Mouse (Mus musculus): Measurements from ENCODE around the gene Aoc2. TPM values are rescaled to one million over a fixed set of nuclear protein-coding genes. Genes with fewer than 3 reads are reported as not detected.
"Not testable (repeated sequence)": the region's sequence is repeated elsewhere in the genome, so short reads cannot be mapped to it uniquely, and the experiment has no call there.

The Aoc2 gene
- polyA plus RNA-seq, 1 experiment from 2014 or later, result 2.2 TPM

- H3K4me2 ChIP-seq (replicated peaks), result no peak within 1 kb of the TSS
- WGBS, result 88% methylated on average over 8 of the region's 8 CpGs
- no peaks in the 10 kb centered on the region for H3K36me3 ChIP-seq
- ATAC-seq (replicated peaks), result no peak
- no peak within 1 kb of the TSS for H3K27ac ChIP-seq (replicated peaks)
- no peak within 1 kb of the TSS for H3K4me3 ChIP-seq
- H3K27me3 ChIP-seq, result no peaks in the 10 kb centered on the region
- no peaks in the 10 kb centered on the region for H3K9me3 ChIP-seq
- H3K4me1 ChIP-seq, result no peaks in the 10 kb centered on the region
- H3K9ac ChIP-seq (replicated peaks), result no peak within 1 kb of the TSS
These were observed 42.6 kb downstream of the Aoc2 start, which contains the start of gene G6pc for GRCm38 (mm10) chr11:101367326-101367935. Gene G6pc (plus strand): TSS chr11:101367561.

- H3K4me2 ChIP-seq (replicated peaks), result no peak overlapping the region
- no peak overlapping the region for H3K27ac ChIP-seq (replicated peaks)
- no peaks in the 10 kb centered on the region for H3K27me3 ChIP-seq
- no peak overlapping the region for H3K4me3 ChIP-seq
- no peaks in the 10 kb centered on the region for H3K9me3 ChIP-seq
- ATAC-seq (replicated peaks), result no peak
- WGBS, result 75% methylated on average over 5 of the region's 5 CpGs
- no peaks in the 10 kb centered on the region for H3K4me1 ChIP-seq
- H3K9ac ChIP-seq (replicated peaks), result no peak overlapping the region
- no peaks in the 10 kb centered on the region for H3K36me3 ChIP-seq
These were observed 45.3 kb downstream of the Aoc2 start for GRCm38 (mm10) chr11:101370141-101370540.

GRCm38 (mm10) chr11:101374421-101374938 is 49.6 kb downstream of the Aoc2 start:
- no peak for ATAC-seq (replicated peaks)
- Histone ChIP-seq H3K4me1 (no peaks in the 10 kb centered on the region), H3K36me3 (no peaks in the 10 kb centered on the region), H3K27ac (replicated peaks) (no peak overlapping the region), H3K9ac (replicated peaks) (no peak overlapping the region), H3K4me2 (replicated peaks) (no peak overlapping the region), H3K9me3 (no peaks in the 10 kb centered on the region), H3K4me3 (no peak overlapping the region), H3K27me3 (no peaks in the 10 kb centered on the region)
- WGBS, result 67% methylated on average over 7 of the region's 7 CpGs

- not testable (repeated sequence) for H3K4me3 ChIP-seq; H3K36me3 ChIP-seq; H3K27ac ChIP-seq (replicated peaks); H3K27me3 ChIP-seq; H3K4me2 ChIP-seq (replicated peaks); H3K9me3 ChIP-seq; H3K9ac ChIP-seq (replicated peaks); H3K4me1 ChIP-seq; ATAC-seq (replicated peaks)
- WGBS, result 94% methylated on average over 8 of the region's 8 CpGs
These were observed 53.3 kb downstream of the Aoc2 start for GRCm38 (mm10) chr11:101378196-101378595.

- Histone ChIP-seq H3K4me2 (replicated peaks) (no peak overlapping the region), H3K27me3 (no peaks in the 10 kb centered on the region), H3K4me1 (no peaks in the 10 kb centered on the region), H3K9me3 (no peaks in the 10 kb centered on the region), H3K9ac (replicated peaks) (no peak overlapping the region), H3K36me3 (no peaks in the 10 kb centered on the region), H3K27ac (replicated peaks) (no peak overlapping the region), H3K4me3 (no peak overlapping the region)
- WGBS, result 77% methylated on average over 6 of the region's 6 CpGs
- ATAC-seq (replicated peaks), result no peak
These were observed 54.1 kb downstream of the Aoc2 start for GRCm38 (mm10) chr11:101378926-101379325.

Small RNAs within 50 kb of the gene (microRNA-seq; reads per million reads assigned to microRNA genes)
- gene Gm25593, result not detected

Other genes with a start within 250 kb of the Aoc2 start
- gene Hsd17b1, start 246.7 kb upstream of the Aoc2 start, polyA plus RNA-seq (2015; fragmentation: Nextera tagmentation; extraction: Ambion mirVana), result 0.17 and 0.27 TPM in 2 replicates
- gene Coasy, start 242.5 kb upstream of the Aoc2 start, polyA plus RNA-seq (2015; fragmentation: Nextera tagmentation; extraction: Ambion mirVana), result 47.8 and 52.7 TPM in 2 replicates
- gene Mlx, start 237.8 kb upstream of the Aoc2 start, polyA plus RNA-seq (2015; fragmentation: Nextera tagmentation; extraction: Ambion mirVana), result 92.9 and 96.5 TPM in 2 replicates
- 40.5 and 45.0 TPM in 2 replicates for gene Psmc3ip, start 229.6 kb upstream of the Aoc2 start, polyA plus RNA-seq (2015; fragmentation: Nextera tagmentation; extraction: Ambion mirVana)
- 25.1 and 27.7 TPM in 2 replicates for gene Retreg3, start 205.2 kb upstream of the Aoc2 start, polyA plus RNA-seq (2015; fragmentation: Nextera tagmentation; extraction: Ambion mirVana)
- 96.1 and 97.7 TPM in 2 replicates for gene Tubg1, start 205.1 kb upstream of the Aoc2 start, polyA plus RNA-seq (2015; fragmentation: Nextera tagmentation; extraction: Ambion mirVana)
- gene Tubg2, start 169.2 kb upstream of the Aoc2 start, polyA plus RNA-seq (2015; fragmentation: Nextera tagmentation; extraction: Ambion mirVana), result 31.2 and 32.8 TPM in 2 replicates
- gene Cntnap1, start 154.5 kb upstream of the Aoc2 start, polyA plus RNA-seq (2015; fragmentation: Nextera tagmentation; extraction: Ambion mirVana), result 0.77 and 0.98 TPM in 2 replicates
- gene Plekhh3, start 153.7 kb upstream of the Aoc2 start, polyA plus RNA-seq (2015; fragmentation: Nextera tagmentation; extraction: Ambion mirVana), result 5.8 and 6.5 TPM in 2 replicates
- 0.14 and 0.19 TPM in 2 replicates for gene Ccr10, start 149.6 kb upstream of the Aoc2 start, polyA plus RNA-seq (2015; fragmentation: Nextera tagmentation; extraction: Ambion mirVana)
- 19.6 and 21.4 TPM in 2 replicates for gene Ezh1, start 98.6 kb upstream of the Aoc2 start, polyA plus RNA-seq (2015; fragmentation: Nextera tagmentation; extraction: Ambion mirVana)
- 53.4 and 61.3 TPM in 2 replicates for gene Ramp2, start 79.0 kb upstream of the Aoc2 start, polyA plus RNA-seq (2015; fragmentation: Nextera tagmentation; extraction: Ambion mirVana)
- 87.7 and 92.9 TPM in 2 replicates for gene Vps25, start 71.4 kb upstream of the Aoc2 start, polyA plus RNA-seq (2015; fragmentation: Nextera tagmentation; extraction: Ambion mirVana)
- 4.8 and 5.5 TPM in 2 replicates for gene Wnk4, start 64.5 kb upstream of the Aoc2 start, polyA plus RNA-seq (2015; fragmentation: Nextera tagmentation; extraction: Ambion mirVana)
- 1.4 and 1.5 TPM in 2 replicates for gene Cntd1, start 46.1 kb upstream of the Aoc2 start, polyA plus RNA-seq (2015; fragmentation: Nextera tagmentation; extraction: Ambion mirVana)
- gene Coa3, start 45.9 kb upstream of the Aoc2 start, polyA plus RNA-seq (2015; fragmentation: Nextera tagmentation; extraction: Ambion mirVana), result 208 and 211 TPM in 2 replicates
- 186 and 200 TPM in 2 replicates for gene Becn1, start 22.8 kb upstream of the Aoc2 start, polyA plus RNA-seq (2015; fragmentation: Nextera tagmentation; extraction: Ambion mirVana)
- gene Psme3, start 8.8 kb upstream of the Aoc2 start, polyA plus RNA-seq (2015; fragmentation: Nextera tagmentation; extraction: Ambion mirVana), result 129 and 140 TPM in 2 replicates
- 0.05 TPM in 1 of 2 replicates, not detected in the other for gene Aoc3, start 5.5 kb downstream of the Aoc2 start, polyA plus RNA-seq (2015; fragmentation: Nextera tagmentation; extraction: Ambion mirVana)
- gene G6pc, start 42.5 kb downstream of the Aoc2 start, polyA plus RNA-seq (2015; fragmentation: Nextera tagmentation; extraction: Ambion mirVana), result not detected in 2 replicates
- 90.2 and 98.7 TPM in 2 replicates for gene Aarsd1, start 92.6 kb downstream of the Aoc2 start, polyA plus RNA-seq (2015; fragmentation: Nextera tagmentation; extraction: Ambion mirVana)
- gene Gm27029, start 99.7 kb downstream of the Aoc2 start, polyA plus RNA-seq (2015; fragmentation: Nextera tagmentation; extraction: Ambion mirVana), result 6.3 and 7.3 TPM in 2 replicates
- gene Rundc1, start 100.0 kb downstream of the Aoc2 start, polyA plus RNA-seq (2015; fragmentation: Nextera tagmentation; extraction: Ambion mirVana), result 31.7 and 32.2 TPM in 2 replicates
- gene Ptges3l, start 100.3 kb downstream of the Aoc2 start, polyA plus RNA-seq (2015; fragmentation: Nextera tagmentation; extraction: Ambion mirVana), result 1.0 and 1.7 TPM in 2 replicates
- gene Rpl27, start 117.2 kb downstream of the Aoc2 start, polyA plus RNA-seq (2015; fragmentation: Nextera tagmentation; extraction: Ambion mirVana), result 267 and 285 TPM in 2 replicates
- 2.4 and 3.2 TPM in 2 replicates for gene Ifi35, start 123.3 kb downstream of the Aoc2 start, polyA plus RNA-seq (2015; fragmentation: Nextera tagmentation; extraction: Ambion mirVana)
- gene Rnd2, start 139.9 kb downstream of the Aoc2 start, polyA plus RNA-seq (2015; fragmentation: Nextera tagmentation; extraction: Ambion mirVana), result 121 and 142 TPM in 2 replicates
- gene Vat1, start 141.2 kb downstream of the Aoc2 start, polyA plus RNA-seq (2015; fragmentation: Nextera tagmentation; extraction: Ambion mirVana), result 77.1 and 79.8 TPM in 2 replicates
- gene Brca1, start 226.9 kb downstream of the Aoc2 start, polyA plus RNA-seq (2015; fragmentation: Nextera tagmentation; extraction: Ambion mirVana), result 5.6 and 7.1 TPM in 2 replicates
- gene Nbr1, start 227.1 kb downstream of the Aoc2 start, polyA plus RNA-seq (2015; fragmentation: Nextera tagmentation; extraction: Ambion mirVana), result 116 and 130 TPM in 2 replicates

Measured in forebrain, embryonic 15.5 days (tissue).